Mouse (Mus musculus) right cerebral cortex, postnatal 10 days (tissue): ENCODE measurements around the gene Gli3.
A peak's percentile ranks its signal among the peaks of the same experiment; 100 is the strongest.

Experiments
- DNase-seq, 2 experiments: peaks; one replicate each; pipeline ENCODE4 v3.0.0; 2021; ENCODE audit warnings: low spot score in 2 of 2

Gene Gli3

DNA sequence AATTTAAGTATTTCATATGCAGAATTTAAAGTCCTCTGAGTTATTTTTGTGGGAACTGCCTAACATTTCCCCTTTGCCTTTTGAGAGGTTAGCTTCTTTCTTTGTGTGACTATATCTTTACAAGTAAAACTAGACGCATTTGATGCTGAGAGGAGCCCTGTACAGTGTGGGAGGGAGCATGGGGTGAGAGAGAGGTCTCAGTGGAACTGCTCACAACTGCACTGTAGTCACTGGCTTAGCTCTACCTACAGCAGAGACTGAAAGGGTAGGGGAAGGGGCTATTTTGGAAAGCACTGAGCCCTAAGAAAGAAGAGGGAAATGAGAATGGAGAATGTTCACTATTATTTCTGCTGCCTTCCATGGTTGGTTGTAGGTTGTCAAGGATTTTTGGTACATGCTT is 25.0 kb downstream of the Gli3 start:
- no peak for DNase-seq

DNA sequence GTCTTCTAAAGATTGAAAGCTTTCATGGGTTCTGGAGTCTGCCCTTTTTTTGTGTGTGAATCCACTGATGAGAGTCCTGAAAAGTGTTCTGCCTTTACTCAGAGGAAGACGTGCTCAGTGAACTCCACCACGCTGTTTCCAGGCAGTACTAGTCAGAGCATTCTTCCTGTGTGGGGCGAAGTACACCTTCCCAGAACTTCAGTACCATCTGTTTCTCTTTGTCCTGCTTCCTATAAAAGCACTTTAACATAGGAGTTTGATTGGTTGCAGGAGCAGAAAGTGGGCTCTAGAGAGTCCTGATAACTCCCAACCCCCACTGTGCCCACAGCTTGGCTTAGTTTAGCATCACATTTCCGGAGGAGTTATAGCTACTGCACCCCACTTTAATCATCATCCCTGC is 32.8 kb downstream of the Gli3 start:
- DNase-seq: no peak

DNA sequence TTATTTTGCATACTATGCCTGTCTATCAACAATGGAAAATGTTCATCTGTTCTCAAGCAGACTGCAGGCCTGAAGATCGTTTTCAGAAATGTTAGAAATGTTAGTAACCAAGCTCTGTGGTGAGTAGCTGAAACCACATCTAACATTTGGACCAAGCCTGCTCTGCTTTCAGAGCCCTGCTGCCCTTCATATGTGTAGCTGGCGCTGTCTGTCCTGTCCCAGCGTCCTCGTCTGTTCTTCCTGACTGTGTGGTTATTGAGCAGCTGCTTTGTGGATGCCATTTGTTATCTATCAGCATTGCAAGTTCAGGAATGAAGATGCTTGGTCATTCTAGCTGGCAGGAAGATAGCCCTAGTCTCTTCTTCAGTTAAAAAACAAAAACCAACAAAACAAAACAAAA is 35.3 kb downstream of the Gli3 start:
- DNase-seq: no peak

DNA sequence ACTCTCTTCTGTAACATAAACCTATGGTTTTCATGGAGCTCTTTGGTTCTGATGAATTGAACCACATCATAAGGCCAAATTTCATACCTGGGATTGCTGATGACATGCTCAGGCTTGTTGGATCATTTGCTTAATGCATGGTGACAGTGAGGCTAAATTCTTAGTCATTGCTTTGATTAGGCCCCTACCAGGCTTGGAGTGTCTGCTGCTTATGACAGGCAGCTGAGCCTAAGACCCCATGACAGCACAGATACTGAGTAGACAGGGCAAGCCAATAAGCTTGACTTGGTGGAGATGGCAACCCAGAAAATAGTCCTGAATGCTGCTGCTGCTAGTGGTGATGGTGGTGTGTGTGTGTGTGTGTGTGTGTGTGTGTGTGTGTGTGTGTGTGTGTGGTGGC is 47.9 kb downstream of the Gli3 start:
- DNase-seq: no peak

DNA sequence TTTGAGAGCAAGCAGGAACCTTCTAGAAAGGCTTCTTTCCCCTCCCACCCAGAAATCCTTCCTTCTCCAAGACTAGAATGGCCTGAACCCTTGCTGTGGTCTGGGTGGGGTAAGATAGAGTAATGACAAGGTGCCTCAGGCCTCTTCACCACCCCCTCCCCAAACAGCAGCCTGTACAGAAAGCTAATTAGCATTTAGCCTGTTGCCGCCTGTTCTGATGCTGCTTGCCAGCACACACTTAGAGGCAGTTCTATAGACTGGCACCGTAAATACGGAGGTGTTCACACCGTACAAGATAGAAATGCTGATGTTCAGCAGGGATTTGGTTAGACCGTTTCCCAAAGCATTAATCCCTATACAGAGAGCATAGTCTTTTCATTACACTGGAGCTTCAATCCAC is 50.1 kb downstream of the Gli3 start:
- DNase-seq: no peak

DNA sequence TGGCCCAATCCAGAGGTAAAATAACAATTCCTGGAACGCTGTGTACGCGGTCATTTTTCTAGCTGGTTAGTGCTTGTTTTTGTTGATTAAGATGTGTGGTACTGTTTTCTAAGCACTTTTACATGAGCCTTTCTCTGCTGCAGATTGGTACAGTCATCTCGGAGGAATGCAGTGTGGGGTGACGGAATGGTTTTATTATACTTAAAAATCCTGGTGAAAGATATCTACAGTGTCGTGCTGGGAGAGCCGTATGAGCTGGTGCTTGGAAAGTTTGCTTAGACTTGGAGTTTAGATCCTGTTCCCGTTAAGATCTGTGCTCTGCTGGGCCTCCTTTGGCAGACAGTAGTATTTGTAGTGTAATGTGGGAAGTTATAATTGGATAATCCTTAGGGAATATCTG is 51.0 kb downstream of the Gli3 start:
- DNase-seq: no peak

DNA sequence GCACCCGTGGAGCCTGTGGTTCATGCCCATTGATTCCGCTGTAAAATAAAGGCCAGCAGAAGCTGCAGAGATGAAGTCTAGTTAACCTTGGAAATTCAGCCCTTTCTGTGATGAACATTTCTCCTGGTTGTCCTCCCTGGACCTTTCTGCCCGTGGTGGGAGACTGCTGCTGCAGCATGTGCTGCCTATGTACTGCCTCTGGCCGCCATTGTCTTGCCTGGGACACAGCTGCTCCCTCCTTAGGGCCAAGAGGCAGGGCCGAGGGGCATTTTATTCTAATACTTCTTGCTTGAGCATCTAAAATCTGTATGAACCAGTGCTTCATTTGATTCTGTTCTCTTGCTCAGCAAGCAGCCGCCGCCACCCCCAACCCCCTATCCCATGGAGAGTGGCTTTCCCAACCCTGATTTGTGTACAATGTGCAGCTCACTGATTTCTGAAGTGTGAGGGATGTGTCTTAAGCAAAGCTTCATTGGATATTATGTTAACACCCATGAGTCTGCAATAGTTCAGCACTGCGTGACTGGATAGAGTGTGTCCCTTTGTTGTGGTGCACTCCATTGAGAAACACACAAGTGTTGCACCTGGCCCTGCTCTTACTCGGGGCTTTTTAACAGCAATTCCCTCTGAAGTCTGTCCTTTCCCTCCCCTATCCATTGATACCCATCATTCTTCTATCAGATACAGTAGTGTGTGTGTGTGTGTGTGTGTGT is 54.2 kb downstream of the Gli3 start:
- DNase-seq: no peak

DNA sequence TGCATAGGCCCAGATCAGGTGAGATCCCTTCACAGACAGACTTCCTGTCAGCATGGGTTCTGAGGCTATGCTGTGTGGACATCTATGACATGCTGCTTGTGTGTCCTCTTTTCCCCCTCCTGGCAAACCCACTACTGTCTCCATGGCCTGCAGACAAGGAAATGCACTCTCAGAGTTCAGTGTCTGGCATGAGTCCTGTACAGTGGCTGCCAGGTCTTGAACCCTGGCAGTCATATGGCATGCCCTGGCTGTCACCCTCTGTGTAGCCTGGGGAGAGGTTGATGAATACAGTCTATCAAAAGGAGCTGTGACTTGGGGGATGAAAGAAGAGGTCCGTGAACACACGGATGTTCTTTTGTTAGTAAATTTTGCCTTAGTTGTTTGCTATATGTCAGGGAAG is 57.3 kb downstream of the Gli3 start:
- DNase-seq: no peak

DNA sequence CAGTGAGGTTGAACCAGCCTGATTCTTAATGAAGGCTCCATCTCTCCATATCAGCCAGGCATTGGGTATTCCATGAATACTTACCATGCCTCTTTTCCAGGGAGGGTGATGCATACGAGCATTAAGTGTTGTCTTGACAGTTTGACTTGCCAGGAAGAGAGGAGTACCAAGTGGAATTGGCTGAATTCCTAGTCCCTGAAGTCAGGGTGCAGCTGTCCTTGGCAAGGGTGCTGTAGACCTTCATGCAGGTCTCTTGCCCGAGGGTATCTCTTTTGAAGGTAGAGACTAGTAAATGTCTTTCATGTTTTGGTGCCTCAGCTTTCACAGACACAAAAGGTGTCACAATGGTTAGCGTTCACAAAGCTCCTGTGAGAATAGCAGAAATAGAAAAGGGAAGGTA is 59.1 kb downstream of the Gli3 start:
- no peak for DNase-seq

DNA sequence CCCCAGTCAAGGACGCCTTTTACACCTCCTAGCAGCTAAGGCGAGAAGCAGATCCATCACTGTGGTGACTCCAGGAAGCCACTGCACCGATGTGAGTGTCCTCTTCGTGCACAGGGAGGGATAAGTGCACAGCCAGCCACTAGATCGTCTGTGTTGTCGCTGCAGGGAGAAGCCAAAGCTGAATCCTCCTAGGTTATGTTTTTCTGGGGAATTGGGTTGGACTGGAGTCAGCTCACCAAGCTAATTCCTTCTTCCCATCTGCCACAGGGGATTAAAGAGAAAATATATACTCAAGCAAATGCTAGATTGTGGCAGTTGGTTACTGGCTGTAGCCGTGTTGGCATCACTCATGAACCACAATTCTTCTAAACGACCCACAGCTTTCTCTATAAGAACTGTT is 61.2 kb downstream of the Gli3 start:
- no peak for DNase-seq

DNA sequence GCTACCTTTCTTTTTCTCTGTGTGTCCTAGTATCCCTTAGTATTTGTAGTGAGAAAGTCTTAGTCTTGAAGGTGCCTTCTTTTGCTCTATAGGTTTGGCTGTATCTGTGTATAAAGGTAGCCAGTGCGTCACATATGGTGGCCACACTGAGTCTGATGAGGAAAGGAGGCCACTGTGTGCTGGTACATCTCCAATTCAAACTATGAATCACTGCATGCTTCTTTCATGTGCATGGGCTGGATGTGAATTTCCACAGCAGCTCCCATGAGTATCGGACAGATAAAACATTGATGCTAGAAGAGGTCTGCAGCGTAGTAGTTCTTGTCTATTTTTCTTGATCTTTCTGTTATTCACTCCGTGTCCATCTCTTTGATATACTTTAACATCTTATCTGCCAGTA is 63.7 kb downstream of the Gli3 start:
- no peak for DNase-seq

DNA sequence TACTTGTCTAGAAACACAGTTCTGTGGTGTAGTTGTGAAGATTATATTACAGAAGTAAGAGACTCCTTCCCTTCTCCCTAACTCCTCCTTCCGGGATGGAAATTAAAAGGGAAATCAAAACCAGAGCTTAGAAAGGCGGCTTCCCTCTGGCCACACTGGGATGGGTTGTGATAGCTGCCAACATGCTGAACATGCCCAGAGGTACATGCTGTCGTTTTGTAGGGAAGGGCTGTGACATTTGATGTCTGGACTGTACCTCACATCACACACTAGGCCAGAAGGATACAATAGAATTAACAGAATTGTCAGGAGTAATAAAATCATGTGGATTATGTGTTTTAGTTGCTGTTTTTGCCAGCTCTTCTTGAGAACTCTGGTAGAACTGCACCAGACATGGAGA is 68.5 kb downstream of the Gli3 start:
- no peak for DNase-seq

DNA sequence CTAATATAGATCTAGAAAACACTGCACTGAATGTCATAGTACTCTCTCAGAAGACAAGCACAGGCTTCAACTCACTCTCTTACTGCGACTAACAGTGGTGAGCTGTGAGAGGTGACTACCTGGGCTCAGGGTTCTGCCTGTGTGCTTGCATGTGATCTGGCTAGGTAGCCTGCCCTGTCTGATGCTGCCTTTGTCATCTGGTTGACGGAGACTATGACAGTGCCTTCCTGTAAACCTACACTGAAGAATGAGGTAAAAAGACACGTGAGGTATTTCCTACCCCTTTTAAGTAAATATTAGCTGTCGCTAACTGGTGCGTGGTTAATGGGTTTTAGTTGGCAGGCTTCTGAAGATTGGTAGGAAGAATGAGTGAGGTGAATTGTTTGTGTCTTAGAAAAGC is 74.2 kb downstream of the Gli3 start:
- DNase-seq: no peak

DNA sequence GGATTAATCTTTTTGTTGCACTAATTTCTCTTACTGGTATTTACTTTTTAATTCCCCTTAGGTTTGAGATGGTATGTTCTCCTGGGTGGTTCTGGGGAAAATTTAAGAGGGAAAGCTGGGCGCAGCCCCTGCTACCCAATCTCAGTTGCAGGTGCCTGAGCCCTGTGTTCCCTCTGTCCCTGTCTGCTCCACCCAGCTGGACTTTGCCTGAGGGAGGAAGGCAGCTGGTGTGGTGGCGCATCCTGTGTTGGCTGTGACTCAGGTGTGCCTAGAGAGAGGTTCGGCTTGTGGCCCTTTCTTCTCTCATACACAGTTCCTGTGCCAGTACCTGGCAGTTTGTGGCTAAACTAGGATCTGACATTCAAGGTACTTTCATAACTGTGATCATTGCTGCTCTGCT is 74.6 kb downstream of the Gli3 start:
- DNase-seq: no peak

DNA sequence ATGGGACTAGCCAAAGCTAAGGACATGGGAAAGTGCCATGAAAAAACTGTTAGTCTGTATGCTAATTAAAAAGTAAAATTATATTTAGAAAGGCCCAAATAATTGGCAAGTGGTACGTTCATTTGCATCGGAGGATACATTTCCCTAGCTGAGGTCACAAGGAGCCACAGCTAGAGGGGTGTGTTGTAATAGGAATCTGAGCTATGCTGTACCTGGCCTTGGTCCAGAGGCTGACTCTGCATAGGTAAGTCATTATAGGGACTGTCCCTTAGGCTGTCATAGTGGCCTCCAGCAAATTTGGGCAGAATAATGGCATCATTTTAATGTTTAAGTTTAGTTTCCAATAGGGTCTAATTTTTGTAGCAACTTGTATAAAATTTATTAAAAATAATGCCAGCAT is 75.4 kb downstream of the Gli3 start:
- no peak for DNase-seq

DNA sequence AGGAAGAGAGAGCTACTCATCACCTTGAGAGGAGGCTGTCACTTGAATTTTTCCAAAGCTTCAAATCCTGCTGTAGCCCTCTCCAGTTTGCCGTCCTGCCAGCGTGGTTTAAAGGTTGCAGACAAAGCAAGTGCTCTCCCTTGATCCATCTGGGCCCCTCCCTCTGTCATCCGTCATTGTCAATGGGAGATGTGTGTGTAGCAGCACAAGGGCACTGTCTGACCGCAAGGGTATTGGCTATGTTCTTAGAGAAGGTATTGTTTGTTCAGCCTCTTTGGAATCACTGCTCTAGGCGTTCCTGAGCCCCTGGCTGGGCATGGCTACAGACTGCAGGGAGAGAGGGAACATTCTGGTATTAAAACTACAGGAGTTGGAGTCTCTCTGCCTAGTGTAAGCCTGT is 79.0 kb downstream of the Gli3 start:
- no peak for DNase-seq

DNA sequence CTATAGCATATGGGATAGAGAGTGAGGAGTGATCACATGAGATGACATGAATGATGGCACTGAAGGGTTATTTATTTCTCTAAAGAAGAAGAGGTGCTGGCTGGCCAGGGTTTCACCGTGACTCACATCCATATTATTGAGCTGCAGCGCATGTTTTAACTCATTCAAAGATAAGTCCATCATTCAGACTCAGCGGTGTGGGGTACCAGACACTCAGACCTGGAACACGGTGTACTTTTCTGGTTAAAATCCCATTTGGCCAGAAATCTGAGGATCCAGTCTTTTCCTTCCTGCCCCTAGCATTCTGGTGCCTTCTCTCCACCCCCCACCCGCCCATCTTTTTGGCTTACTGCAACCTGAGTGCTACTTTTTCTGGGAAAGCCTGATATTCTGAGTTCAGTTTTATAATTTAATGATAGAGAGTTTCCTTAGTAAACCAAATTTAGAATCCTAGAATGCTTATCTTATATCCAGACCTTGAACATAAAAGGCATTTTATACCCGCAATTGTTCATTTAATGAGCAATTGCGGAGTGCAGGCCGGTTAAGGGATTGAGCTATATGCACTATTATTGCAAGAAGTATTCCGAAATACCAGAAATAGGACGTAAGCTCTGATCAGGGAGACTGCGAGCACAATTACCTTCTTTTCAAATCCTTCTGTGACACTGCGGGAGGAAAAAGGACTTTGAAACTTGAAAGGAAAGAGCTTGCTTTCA is 80.3 kb downstream of the Gli3 start:
- DNase-seq: no peak

DNA sequence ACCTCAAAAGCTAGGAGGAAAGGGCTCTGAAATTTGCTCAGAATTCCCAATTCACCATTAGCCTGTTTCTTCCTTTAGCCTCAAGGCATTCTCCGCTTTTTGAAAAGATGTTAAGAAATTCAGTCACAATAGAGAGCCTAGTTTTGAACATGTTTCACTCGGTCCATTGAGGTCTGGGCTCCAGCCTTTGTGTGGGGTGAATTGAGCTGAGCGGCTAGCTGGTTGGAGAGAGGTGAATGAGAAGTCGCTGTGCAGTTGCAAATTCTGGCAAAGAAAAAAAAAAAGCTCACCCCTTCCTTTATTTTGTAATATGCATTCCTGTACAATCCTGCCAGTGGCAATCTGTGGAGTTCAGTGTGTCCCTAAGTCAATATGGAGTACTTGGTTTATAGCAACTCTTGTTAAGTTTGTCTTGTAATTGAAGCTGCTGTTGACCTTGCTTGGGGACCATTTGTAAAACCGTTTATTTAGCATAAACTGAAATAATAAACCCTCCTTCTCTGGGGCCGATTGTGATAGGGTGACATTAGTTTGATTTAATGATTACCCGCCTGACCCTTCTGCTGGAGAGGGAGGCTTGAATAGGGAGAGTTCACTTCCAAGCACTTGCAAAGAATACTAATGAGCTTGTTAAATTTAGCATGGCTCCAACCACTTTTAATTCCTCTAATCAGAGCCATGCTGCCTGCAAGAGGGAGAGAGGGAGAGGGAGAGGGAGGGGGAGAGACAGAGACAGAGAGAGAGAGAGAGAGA is 81.0 kb downstream of the Gli3 start:
- DNase-seq: peak; percentile 52 to 62

DNA sequence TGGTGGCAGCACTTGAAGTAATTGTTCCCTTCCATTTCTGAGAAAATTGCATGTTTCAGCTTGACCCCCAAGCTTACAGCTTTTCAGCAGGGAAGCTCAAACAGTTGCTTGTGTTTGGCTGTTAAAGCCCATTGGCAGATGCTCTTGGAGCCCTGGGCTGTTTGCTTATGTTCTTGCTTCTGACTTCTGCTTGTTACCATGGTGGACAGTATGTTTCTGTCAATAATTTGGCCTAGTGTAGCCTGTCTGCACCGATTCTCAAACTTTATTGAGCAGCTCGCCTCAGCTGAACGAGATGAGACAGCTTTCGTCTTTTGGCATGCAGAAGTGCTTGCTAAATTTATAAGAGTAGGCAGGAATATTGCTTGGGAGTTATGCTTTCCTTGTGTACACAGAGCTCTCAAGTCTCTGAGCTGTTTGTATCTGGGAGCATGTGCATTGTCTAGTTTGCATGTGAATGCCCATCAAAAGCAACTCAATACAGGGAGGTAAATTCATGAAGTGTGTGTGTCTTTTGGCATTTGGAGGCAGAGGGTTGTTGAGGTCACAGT is 82.4 kb downstream of the Gli3 start:
- peak; percentile 33 to 49 for DNase-seq

DNA sequence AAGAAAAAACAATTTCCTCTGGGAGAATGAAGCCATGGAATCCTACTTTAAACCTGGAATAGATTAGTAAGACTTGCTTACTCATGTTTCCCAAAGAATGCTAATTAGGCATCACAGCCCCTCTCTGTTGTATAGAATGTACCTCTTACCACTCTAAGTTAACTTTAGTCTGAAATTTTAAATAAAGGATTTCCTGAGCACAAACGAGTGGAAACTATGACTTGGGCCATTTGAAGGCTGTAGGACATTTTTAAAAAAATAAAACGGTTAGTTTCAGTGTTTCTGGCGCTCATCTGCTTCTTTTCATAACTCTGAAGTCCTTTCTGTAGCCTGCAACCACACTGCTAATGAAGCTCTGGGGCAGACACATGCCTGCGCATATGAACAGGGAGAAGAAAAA is 83.2 kb downstream of the Gli3 start:
- DNase-seq: no peak

DNA sequence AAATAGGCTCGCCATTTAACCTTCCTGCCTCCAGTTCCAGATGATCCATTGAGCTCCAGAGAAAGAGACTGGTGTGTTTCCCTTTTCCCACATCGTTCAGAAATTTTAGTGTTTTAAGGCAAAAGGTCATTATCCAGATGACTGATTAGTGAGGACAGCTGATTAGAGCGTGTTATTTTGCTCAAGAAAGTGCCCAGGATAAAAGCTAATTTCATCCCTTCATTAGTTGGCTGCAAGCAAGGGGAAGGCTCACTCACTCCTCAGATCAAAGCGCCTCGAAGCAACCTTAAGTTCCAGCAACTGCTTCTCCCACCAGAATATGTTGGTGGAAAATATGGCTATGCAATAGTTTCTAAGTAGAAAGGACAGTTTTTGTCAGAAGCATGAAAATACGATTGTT is 86.4 kb downstream of the Gli3 start:
- DNase-seq: no peak

DNA sequence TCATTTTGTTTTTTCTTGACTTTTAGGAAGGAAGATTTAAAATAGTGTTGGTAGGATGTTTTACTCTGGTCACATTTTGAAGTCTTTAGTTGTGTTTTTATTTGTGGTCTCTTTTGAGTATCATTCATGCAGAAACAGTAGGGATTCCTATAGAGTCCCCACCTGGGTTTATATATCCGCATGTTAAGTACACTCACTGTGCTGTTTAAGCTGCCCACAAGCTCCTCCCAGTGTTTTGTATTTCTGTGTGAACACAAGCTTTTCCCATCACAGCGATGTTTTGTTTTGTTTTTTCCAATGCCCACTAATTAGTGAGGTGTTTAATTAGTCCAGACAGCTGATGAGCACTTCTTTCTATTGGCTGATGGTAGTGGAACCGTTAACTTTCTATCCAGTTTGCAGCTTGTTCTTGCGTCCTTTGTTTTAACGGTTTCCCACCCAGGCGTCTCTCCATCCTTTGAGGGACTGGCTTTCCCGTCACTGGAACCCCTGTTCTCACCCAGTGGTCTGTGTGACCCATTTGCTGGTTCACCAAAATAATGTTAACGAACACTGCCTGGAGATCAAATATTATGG is 87.1 kb downstream of the Gli3 start:
- no peak for DNase-seq
